Mouse (Mus musculus) forebrain, embryonic 11.5 days (tissue): ENCODE results near the gene Rbm20. TPM values are rescaled to one million over a fixed set of nuclear protein-coding genes. Genes with fewer than 3 reads are reported as not detected.
A peak's percentile ranks its signal among the peaks of the same experiment; 100 is the strongest.

ENCODE experiments used
- ATAC-seq: fragments of 200-750 bp; cut with Nextera tagmentation; replicated peaks from 2 replicates; pipeline ENCODE4 v1.8.0; 2017; ENCODE audit warnings: moderate TSS enrichment; ENCODE audit not compliant: low FRiP score
- DNase-seq: peaks from one replicate; pipeline ENCODE4 v3.0.0-alpha.2; 2017; ENCODE audit warnings: low spot score
- H3K27ac ChIP-seq: fragments of 300-500 bp; sonication (generic); 2 replicates; pipeline ENCODE4 v1.5.1; 2014; ENCODE audit warnings: low read depth, low read length
- H3K27me3 ChIP-seq: fragments of 300-500 bp; sonication (generic); 2 replicates; pipeline ENCODE4 v1.6.1; 2014; ENCODE audit warnings: mild to moderate bottlenecking, low read length, mixed read lengths; ENCODE audit not compliant: control insufficient read depth, insufficient read depth
- H3K36me3 ChIP-seq: fragments of 300-500 bp; sonication (generic); 2 replicates; pipeline ENCODE4 v1.6.1; 2014; ENCODE audit warnings: mild to moderate bottlenecking, low read length, moderate library complexity, mixed read lengths; ENCODE audit not compliant: control insufficient read depth, insufficient read depth
- H3K4me1 ChIP-seq: fragments of 300-500 bp; sonication (generic); replicated peaks from 2 replicates; pipeline ENCODE4 v1.6.1; 2014; ENCODE audit warnings: low read length, mixed read lengths; ENCODE audit not compliant: control insufficient read depth, insufficient read depth
- H3K4me2 ChIP-seq: fragments of 300-500 bp; sonication (generic); 2 replicates; pipeline ENCODE4 v1.6.1; 2014; ENCODE audit warnings: low read depth, mild to moderate bottlenecking, low read length, moderate library complexity, mixed read lengths; ENCODE audit not compliant: severe bottlenecking
- H3K4me3 ChIP-seq: fragments of 300-500 bp; sonication (generic); 2 replicates; pipeline ENCODE4 v1.5.1; 2014; ENCODE audit warnings: low read depth, low read length
- H3K9ac ChIP-seq: fragments of 300-500 bp; sonication (generic); 2 replicates; pipeline ENCODE4 v1.6.1; 2014; ENCODE audit warnings: low read length
- H3K9me3 ChIP-seq: fragments of 300-500 bp; sonication (generic); 2 replicates; pipeline ENCODE4 v1.6.1; 2016; ENCODE audit warnings: low read length, mixed read lengths; ENCODE audit not compliant: control insufficient read depth
- WGBS: fragments of 180-500 bp; shearing (Covaris S2); extraction: QIAGEN DNeasy Blood & Tissue Kit; methylation state at CpG from one replicate; pipeline ENCODE4 v1.1.7; 2014; 5-methylcytosine and 5-hydroxymethylcytosine counted together
- polyA plus RNA-seq: library from polyadenylated mRNA; unstranded; fragments of >200 nt; fragmentation: Nextera tagmentation; extraction: Ambion mirVana; gene quantifications from 2 replicates; pipeline ENCODE4 v1.2.1, GENCODE M21; 2014

Rbm20 gene
- polyA plus RNA-seq, 1 experiment from 2014 or later = 4.6 TPM

DNA sequence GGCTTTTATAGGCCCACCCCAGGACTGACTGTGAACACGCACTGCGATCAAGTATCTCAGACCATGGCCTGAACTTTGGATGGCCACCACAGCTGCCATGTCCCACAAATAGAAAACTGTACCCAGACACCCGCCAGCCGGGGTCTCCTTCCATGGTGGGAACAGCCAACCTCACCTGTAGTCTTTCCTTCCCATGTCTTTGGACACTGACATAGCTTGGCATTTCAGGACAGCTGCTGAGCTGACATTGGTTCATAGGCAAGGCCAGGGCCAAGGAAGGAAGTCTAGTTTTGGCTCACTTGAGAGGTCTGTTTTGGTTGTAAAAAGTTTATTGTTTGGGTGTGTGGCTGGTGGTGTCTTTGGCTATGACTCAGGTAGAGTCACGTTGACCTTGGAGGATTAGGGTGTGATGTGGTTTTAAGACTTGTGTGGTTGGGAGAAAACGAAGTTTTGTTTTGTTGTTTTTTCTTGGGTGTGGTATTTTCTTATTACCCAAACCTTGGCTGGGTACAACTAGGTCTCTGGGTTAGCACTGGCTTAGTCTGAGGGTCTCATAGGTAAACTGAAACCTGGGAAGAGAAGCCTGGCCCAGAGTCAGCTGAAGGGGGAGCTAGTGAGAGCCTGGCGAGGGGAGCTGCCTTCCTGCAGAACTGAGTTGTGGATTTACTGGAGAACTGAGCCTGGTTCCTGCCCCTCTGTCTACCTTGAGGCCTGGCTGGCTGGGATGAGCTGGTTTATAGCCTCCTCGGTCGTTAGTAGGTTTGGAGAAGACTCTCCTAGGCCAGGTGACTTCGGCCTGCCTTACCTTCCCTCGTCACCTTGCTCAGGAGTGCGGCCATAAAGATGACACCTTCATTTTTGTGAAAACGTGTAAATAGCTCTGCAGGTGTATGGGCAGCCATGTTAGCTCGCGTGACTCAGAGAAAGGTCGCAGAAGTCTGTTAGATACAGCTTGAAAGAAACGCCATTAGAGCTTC lies 83.3 kb downstream of the Rbm20 start:
- WGBS = 89% methylated on average over 17 of the region's 17 CpGs
- no peak for ATAC-seq

DNA sequence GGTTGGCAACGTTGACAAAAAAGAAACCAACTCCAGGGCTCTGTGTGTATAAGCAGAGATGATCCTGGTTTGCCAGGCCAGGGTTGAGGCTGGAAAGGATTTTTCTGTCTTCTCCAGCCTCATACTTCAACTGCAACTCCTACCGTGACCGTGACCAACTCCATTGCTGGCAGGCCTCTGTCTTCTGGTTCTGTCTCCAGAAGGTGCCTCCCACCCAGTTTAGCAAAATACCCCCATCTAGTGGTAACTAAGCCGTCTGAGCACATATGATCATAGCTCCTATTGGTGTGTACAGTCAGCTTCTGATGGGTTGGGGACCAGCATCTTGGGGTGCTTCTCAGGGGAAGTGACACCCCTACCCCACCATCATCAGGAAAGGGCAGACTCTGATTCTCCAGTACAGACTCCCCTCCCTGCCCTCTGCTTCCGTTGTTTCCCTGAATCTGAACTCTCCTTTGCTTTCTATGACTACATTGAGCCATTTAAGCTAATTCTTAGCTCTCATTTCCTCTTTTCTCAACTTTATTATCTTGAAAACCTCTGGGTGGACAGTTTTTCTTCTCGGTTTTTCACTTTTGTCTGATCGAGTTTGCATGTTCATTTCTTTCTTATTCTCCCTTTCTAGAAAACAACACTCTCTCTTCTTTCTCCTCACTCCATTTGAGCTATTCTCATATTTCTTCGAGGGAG lies 85.8 kb downstream of the Rbm20 start:
- ATAC-seq (no peak), DNase-seq (no peak)
- H3K27me3 ChIP-seq = no peaks in the 10 kb centered on the region
- H3K27ac ChIP-seq = no peak overlapping the region
- no peaks in the 10 kb centered on the region for H3K36me3 ChIP-seq
- no peaks in the 10 kb centered on the region for H3K4me1 ChIP-seq
- H3K4me3 ChIP-seq = no peak overlapping the region
- 78% methylated on average over 8 of the region's 8 CpGs for WGBS
- H3K9me3 ChIP-seq = no peaks in the 10 kb centered on the region; the same call in 1 of the 2 replicates
- H3K9ac ChIP-seq = no peak overlapping the region
- no peak overlapping the region for H3K4me2 ChIP-seq

More for the DNA sequence above, 83.3 kb downstream of the Rbm20 start:
- Histone ChIP-seq H3K4me2 (no peak overlapping the region), H3K36me3 (no peaks in the 10 kb centered on the region), H3K27me3 (no peaks in the 10 kb centered on the region), H3K4me3 (no peak overlapping the region), H3K27ac (no peak overlapping the region), H3K9me3 (no peaks in the 10 kb centered on the region), H3K9ac (no peak overlapping the region), H3K4me1 (no peaks in the 10 kb centered on the region)
- DNase-seq = no peak

DNA sequence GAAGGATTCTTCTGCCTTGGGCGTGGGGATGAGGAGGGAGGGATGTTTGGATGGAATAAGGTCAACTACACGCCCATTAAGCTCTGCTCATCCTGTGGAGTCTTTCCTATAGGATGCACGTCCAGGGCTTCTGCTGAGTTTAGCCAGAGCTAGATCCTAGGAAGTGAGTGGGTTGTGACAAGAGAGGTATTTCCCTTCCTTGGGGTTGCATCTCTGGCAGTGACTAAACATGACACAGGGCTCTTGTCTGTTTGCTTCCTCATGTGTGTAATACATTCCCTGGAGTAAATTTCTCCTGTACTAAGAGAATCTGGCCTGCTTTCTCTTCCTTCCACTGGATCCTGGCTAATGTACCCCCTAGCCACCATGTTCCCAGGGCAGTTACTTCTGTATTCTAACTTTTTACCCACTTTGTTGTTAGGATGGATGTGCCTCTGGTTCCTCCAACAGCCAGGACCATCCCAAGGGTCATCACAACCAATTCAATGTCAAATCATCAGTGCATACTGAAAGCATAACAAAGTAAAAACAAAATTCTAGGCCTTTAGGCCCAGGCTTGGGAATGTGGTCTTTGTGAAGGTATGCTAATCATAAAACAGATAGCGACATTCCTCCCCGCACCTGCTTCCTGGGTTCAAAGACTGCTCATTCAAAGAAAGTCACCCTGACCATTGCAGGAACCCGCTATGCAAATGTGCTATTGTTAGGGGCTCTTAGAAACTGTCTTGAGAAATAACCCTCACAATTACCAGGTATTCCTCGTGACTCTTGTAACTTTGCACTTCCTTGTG lies 87.8 kb downstream of the Rbm20 start:
- no peak overlapping the region for H3K9ac ChIP-seq
- no peaks in the 10 kb centered on the region; the same call in 1 of the 2 replicates for H3K27me3 ChIP-seq
- DNase-seq (no peak), ATAC-seq (no peak)
- H3K4me1 ChIP-seq = no peaks in the 10 kb centered on the region
- no peak overlapping the region for H3K4me2 ChIP-seq
- WGBS = 86% methylated on average over 6 of the region's 7 CpGs
- no peak overlapping the region for H3K27ac ChIP-seq
- H3K36me3 ChIP-seq = no peaks in the 10 kb centered on the region
- H3K4me3 ChIP-seq = no peak overlapping the region
- no peaks in the 10 kb centered on the region; the same call in 1 of the 2 replicates for H3K9me3 ChIP-seq

DNA sequence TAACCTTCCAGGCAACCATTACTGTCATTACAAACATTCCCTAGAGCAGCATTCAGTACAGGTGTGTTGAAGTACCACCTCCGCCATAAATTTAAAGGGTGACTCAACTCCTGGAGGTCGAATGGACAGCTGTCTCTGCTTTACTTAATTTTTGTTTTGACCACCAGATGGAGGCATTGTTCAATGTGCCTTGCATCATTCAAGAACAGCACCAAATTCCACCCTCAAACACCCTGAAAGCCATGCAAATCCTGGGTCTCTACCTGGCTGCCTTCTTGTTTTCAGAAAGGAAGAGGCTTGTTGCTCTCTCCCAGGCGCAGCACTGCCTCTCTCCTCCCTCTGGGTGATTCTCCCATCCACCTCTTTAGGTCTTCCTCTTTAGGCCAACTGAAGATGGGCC lies 91.4 kb downstream of the Rbm20 start:
- ATAC-seq (no peak), DNase-seq (no peak)
- Histone ChIP-seq H3K36me3 (no peaks in the 10 kb centered on the region), H3K4me2 (no peak overlapping the region), H3K4me3 (no peak overlapping the region), H3K9ac (no peak overlapping the region), H3K4me1 (no peaks in the 10 kb centered on the region), H3K27ac (no peak overlapping the region), H3K9me3 (no peaks in the 10 kb centered on the region; the same call in 1 of the 2 replicates), H3K27me3 (peaks cover 2% of the 10 kb centered on the region)
- 34% methylated on average over 3 of the region's 3 CpGs for WGBS

DNA sequence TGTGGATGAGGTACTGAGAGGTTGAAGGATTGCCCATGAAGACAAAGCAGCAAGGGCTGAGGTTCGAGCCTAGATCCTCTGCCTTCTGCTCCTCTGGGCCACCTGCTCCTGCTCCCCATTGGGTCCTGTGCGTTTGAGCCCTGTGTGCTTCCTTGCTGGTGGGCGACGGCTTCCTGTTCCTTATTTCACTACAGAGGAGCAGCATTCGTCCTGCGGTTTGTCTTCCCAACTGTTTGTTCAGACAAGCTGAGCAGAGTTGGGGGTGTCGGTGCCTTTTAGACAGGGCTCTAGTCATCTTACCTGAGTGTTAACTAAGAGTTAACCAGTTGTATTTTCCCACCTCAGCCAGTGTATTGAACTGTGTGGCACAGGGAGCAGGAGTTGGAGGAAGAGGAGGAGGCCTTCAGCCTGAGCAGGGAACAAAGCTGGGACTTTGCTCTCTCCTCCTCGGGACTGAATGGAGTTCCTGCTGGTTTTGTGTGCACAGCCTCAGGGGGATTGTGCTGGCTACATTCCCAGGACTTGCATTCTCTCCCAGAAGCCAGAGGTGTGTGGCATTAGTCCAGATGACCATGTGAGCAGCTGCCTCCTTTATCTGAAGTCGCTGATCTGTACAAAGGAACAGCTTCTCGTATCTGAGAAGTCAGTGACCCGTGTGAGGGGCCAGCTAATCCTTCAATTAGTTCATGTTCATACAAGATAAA lies 97.0 kb downstream of the Rbm20 start:
- 45% methylated on average over 11 of the region's 11 CpGs for WGBS
- Histone ChIP-seq H3K27me3 (peaks cover 4% of the 10 kb centered on the region), H3K4me3 (no peak overlapping the region), H3K9me3 (no peaks in the 10 kb centered on the region), H3K36me3 (no peaks in the 10 kb centered on the region), H3K4me1 (peaks cover 2% of the 10 kb centered on the region; the same call in 1 of the 2 replicates), H3K9ac (no peak overlapping the region), H3K4me2 (no peak overlapping the region), H3K27ac (no peak overlapping the region)
- ATAC-seq = peak; percentile 87
- DNase-seq = peak; percentile 71

DNA sequence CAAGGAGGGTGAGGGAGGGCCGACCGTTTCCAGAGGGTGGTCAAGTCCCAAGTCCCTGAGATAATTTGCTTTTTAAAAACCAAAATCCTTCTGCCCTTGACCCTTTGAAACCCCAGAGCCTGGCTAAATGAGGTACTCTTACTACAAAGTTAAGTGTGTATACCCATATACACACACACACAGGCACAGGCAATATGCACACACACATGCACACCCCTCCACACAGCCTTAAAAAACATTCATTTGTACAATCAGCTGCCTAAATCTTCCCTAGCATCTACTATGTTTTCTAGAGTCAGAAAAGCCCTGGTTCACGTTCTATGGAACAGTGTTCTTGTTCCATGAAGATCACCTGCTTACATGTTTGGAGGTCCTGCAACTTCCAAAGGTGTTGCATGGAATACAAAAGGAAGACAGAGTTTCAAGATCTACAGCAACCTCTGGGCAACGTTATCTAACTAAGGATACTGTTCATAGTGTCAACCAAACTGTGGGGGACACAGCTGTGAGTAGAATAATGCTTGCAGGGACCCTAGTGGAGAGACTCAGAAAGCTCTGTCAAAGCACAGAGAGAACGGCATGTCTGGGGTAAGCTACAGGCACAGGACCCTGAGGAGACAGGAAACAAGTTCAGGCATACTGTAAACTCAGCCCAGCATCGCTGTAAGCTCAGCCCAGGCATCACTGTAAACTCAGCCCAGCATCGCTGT lies 97.7 kb downstream of the Rbm20 start:
- peaks cover 4% of the 10 kb centered on the region for H3K27me3 ChIP-seq
- 50% methylated on average over 7 of the region's 7 CpGs for WGBS
- H3K9ac ChIP-seq = no peak overlapping the region
- peaks cover 2% of the 10 kb centered on the region; the same call in 1 of the 2 replicates for H3K4me1 ChIP-seq
- no peaks in the 10 kb centered on the region for H3K9me3 ChIP-seq
- no peaks in the 10 kb centered on the region for H3K36me3 ChIP-seq
- ATAC-seq (no peak; the same call in 1 of the 2 replicates), DNase-seq (no peak)
- H3K27ac ChIP-seq = no peak overlapping the region
- no peak overlapping the region for H3K4me3 ChIP-seq
- no peak overlapping the region for H3K4me2 ChIP-seq

DNA sequence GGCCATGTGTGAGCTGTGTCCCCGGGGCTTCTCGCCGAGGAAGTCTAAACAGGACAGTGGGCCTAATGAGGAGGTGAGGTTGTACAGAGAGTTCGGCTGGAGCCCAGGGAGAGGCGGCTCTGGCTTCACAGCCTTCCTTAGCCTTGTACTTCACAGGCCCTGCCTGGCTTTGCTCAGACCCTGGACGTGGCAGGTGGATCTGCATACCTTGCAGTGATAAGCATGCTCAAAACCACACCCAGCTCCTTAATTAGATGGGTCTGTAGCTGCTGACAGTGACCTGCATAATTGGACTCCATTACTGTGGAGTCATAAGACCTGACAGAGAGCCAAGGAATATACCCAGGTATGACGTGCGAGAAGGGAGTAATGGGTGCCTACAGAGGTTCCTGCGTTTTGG lies 102.3 kb downstream of the Rbm20 start:
- Histone ChIP-seq H3K27me3 (peaks cover 3% of the 10 kb centered on the region; the same call in 1 of the 2 replicates), H3K9ac (no peak overlapping the region), H3K36me3 (no peaks in the 10 kb centered on the region), H3K4me1 (0 out of 2 replicates have a peak, but pooled peaks cover 2% of the 10 kb centered on the region), H3K27ac (no peak overlapping the region), H3K4me3 (no peak overlapping the region), H3K9me3 (no peaks in the 10 kb centered on the region), H3K4me2 (no peak overlapping the region)
- no peak for DNase-seq
- ATAC-seq = no peak
- 88% methylated on average over 9 of the region's 9 CpGs for WGBS
